Mouse (Mus musculus): ENCODE results near the gene Neurl2.
A peak's percentile ranks its signal among the peaks of the same experiment; 100 is the strongest.
"Not testable (repeated sequence)": the region's sequence is repeated elsewhere in the genome, so short reads cannot be mapped to it uniquely, and the experiment has no call there.

Gene Neurl2

DNA sequence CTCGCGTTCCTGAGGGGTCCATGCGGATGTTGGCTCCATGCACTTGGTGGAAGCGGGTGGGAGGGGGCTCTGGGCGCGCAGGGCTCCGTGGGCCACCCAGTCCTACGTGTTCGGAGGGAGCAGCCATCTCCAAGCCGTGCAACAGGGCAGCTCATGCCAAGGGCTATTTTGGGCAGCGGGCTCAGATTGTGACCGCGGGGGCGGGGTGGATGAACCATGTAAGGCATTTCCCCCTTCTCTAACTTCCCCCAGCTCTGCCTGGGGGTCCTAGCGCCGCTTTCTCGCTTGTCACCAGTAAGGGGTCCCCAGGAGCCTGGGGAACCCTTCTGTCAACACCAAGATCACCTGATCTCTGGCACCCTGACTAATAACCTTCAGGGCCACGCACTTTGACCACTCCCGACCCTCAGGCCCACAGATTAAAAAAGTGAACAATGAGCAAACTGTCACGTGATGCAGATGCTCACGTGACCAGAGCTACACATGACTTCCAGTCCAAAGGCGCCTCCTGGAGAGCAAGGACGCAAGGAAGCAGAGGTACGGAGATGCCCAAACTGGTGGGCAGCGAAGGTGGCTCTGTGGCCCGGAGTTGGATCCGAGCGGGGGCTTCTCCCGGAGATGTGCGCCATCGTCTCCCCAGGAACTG, at the start of gene Neurl2:
Neurl2 (minus strand) TSS at position 143 of the 646 bp plus-strand sequence.
- DNase-seq, result peak; percentile 93 to 94

DNA sequence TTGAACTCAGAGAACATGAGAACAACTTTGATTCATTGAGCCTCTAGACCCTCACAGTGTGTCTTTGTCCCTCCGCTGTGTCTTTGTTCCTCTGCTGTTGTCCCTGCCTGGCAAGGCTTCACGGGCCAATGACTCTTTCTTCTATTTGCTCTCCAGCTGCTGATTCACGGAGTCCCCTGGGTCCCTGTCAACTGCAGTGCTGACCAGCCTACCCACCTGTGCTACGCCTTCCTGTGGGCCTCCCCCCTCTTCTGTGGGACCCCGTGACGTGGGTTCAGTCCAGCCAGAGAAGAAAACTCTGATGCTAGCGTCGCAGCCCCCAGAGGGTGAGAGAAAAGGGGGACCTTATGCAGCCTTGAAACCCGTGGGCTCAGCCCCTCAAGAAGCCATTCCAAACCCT, 49.4 kb upstream of the Neurl2 start:
- no peak for DNase-seq

DNA sequence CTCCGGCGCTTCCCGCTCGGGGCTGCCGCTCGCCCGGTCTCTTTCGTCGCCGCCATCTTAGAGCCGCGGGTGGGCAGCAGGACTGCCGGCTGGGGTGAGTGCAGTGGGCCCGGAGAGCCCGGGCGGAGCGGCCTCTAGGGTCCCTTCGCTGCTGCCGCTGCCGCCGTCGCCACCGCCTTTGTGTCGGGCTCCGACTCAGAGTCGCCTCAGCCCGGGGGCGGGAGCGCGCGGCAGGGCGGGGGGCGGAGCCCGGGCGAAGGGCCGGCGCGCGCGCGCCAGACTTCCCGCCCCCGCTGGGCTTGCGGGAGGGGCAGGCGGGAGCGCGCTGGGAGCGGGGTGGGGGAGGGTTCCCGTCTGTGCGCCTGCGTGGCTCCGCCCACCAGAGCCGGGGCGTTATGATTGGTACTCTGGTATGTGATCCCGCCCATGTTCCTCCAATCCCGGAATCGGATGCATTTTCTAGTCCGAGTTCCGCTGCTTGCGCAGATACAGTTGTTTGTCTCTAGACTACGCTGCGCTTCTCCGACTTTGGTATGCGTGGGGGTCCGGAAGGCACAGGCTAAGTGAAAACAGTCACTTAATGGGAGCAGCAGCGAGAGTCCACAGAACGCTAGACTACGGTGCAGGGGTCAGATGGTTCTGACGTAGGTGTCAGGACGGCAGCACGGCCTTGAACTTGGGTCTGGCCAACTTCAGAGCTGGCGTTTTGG, 46.5 kb upstream of the Neurl2 start:
- peak; percentile 94 to 98 for DNase-seq

DNA sequence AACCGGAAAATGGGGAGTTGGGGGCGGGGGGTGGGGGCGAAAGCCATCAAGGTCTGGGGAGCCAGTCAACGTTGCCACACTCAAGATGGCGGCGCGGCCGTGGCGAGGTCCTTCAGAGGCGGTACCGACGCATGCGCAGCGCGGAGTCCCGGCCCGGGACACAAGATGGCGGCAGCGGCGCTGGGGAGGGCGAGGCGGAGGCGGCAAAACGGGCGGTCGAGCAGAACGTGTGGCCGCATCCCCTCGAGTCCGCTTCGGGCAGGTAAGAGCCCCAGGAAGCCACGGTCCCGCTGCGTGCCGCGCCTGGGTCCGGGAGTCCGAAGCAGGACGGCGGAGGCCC, 45.9 kb upstream of the Neurl2 start, which contains the start of gene Pcif1:
Pcif1 (plus strand) TSS at position 77 of the 340 bp plus-strand sequence.
- peak; percentile 97 for DNase-seq

GRCm38 (mm10) chr2:164878509-164879227, 45.4 kb upstream of the Neurl2 start:
- DNase-seq, result peak; percentile 69 to 77

GRCm38 (mm10) chr2:164877376-164878215, 44.3 kb upstream of the Neurl2 start:
- DNase-seq, result not testable (repeated sequence)

DNA sequence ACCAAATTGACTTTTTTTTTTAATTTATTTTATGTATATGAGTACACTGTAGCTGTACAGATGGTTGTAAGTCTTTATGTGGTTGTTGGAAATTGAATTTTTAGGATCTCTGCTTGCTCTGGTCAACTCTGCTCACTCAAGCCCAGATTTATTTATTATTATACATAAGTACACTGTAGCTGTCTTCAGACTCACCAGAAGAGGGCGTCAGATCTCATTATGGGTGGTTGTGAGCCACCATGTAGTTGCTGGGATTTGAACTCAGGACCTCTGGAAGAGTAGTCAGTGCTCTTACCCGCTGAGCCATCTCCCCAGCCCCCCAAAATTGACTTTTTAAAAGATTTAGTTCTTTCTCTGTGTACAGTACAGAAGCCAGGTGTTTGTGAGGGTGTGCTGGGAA, 42.4 kb upstream of the Neurl2 start:
- DNase-seq, result not testable (repeated sequence)

DNA sequence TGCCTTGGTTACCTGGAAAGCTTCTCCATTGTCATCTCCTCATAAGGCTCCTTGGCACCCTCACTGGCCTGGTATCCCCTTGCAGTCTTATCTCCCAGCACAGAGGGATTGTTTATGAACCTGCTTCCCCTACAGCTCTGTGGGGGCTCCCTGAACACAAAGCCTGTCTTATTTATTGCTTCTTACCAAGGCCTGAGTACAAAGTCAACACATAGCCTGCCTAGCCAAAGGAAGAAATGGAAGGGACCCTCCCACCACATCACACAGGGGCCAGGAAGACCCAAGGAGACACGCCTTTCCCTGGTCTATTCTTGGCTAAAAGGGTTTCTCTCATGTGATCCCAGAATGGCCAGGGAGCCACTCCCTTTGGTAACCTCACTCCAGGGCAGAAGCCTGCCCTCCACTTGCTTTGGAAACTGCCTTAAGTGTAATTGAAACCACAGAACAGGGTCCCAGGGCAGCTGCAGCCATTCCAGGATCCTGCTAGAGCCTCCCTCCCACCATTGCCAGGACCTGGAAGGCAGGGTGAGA, 41.0 kb upstream of the Neurl2 start:
- no peak for DNase-seq

DNA sequence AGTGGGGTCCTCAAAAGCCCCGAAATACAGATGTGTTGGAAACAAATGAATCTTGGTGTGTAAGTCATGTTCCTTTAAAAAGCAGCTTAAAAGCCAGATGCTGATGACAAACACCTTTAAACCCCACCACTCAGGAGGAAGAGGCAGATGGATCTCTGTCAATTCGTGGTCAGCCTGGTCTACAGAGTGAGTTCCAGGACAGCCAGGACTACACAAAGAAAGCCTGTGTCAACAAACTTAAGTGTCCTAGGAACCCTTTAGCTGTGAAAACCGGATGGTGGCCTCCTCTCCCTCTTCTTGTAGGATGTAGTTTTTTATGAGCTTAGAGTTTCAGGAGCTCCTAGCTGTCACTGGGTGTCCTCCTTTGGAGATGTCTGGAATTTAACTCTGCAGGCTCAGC, 40.4 kb upstream of the Neurl2 start:
- no peak for DNase-seq

DNA sequence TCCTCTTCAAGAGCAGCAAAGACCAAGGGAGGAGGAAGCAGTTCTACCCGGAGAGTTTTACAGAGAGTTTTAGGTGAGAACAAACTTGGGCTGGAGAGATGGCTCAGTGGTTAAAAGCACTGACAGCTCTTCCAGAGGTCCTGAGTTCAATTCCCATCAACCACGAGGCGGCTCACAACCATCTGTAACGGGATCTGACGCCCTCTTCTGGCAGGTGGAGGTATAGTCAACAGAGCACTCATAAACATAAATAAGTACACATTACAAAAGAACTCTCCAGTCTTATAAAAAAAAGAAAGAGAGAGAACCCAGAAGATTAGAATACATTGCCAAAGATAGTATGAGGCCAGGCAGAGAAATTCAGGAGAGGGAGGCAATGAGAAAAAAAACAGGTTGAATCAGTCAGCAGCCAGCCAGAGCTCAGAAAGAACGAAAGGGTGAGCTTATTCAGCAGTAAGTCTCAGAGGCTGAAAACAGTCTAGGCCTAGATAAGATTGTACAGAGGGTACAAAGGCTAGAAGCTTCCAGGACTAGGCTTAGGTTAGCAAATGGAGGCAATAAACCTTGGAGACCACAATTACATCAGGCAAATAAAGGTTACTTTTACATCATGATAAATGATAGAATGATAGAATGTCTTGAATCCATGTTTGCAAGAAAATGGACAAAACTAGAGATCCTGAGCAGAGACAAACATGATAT, 38.5 kb upstream of the Neurl2 start:
- no peak for DNase-seq

GRCm38 (mm10) chr2:164868491-164868890, 35.2 kb upstream of the Neurl2 start:
- no peak for DNase-seq

DNA sequence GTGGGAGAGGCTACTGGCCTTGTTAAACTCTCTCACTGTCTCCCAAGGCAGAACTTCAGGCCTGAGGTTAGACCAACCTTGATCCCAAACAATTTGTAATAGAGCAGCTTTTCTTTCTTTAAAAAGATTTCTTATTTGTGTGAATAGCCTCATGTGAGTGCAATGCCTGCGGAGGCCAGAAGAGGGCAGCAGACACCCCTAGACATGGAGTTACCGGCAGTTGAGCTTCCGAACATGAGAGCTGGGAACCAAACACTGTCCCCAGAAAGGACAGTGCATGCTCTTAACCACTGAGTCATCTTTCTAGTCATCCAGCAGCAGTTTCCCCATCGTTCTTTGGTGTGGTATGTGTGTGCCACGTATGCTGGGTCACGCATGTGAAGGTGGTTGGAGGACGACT, 34.3 kb upstream of the Neurl2 start:
- DNase-seq, result no peak

GRCm38 (mm10) chr2:164866741-164867551, 33.7 kb upstream of the Neurl2 start:
- DNase-seq, result no peak

DNA sequence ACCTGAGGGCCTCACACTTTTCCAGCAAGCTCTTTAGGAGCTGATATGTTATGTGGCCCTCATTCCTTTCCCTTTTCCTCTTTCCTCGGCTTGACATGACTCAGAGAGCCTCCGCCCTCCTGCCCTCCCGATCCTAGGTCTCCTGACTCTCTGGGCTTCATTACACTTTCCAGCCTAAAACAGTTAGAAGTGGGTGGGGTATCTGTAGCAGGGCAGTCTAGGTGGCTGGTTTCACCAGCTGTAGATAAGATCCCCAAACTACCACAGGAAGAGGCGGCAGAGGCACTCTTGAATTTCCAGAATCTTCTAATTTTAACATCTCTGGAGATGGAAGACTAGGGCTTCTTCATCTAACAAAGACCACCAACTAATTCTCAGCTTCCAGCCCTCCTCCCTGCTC, 31.3 kb upstream of the Neurl2 start:
- no peak for DNase-seq

- DNase-seq, result not testable (repeated sequence)
These were observed 30.2 kb upstream of the Neurl2 start for GRCm38 (mm10) chr2:164863411-164863810.

DNA sequence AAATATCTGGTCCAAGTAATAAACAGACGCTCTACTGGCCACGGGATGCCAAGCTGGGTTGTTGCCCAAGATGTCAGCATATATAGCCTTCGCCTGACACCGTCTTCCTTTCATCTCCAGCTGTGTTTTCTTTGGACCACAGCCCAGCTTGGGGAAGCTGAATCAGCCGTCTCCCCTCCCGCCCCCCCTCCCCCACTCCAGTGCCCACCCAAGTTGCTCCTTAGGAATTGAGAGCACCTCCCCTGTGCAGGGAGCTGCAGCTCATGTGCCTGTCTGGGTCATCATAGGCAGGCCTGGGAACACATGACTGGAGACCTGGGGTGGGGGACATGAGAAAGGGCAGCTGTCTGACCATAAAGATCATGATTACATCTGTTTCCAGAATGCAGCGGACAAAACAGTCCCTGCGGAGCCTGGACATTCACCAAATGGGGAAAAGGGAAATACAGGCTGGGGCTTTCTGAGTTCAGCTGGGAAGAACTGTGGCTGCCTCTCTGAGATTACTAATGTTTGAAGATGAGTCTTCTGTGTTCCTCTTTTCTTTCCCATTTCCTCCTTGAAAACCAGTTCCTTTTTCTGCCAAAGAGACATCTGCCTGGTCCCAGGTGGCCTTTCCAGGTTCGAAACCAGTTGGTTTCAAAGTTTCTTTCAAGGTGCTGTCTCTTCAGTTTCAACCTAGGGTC, 29.1 kb upstream of the Neurl2 start:
- no peak for DNase-seq

- no peak for DNase-seq
These were observed 27.8 kb upstream of the Neurl2 start for GRCm38 (mm10) chr2:164861094-164861493.

- no peak for DNase-seq
These were observed 26.6 kb upstream of the Neurl2 start for GRCm38 (mm10) chr2:164859640-164860432.

- DNase-seq, result no peak
These were observed 25.9 kb upstream of the Neurl2 start for GRCm38 (mm10) chr2:164859155-164859554.
